17 mouse cellular contexts compared by ENCODE assay signal in the genomic region with DNA sequence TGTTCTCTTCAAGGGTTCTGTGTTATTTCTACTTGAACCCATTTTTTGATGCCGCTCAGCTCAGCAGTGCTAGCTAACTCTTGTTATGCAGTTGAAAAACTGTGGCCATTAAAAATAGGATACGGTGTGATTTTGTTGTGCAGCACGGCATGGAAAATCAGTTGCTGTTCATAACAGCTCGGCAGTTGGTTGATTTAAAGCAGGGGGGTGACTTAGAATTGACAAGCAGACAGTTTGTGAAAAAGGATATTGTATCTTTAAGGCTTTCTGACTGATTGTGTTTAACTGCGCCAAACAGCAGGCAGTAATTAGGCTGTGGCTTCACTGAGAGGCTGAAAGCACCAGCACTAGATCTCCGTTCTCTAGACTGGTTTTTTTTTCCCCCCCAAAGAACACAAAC.
DNase-seq lines count a peak whose midpoint lies in the region; ATAC-seq lines count a peak whose summit lies in the region.
"Had no signal": no experiment of that assay in that cellular context is flagged by ENCODE, and none has a peak within 500 bp of the region (broad histone marks: within the 10 kb centered on the region; RNA-seq: fewer than 3 reads in every experiment).

No protein-coding gene starts in this region.

- H3K4me2 ChIP-seq in midbrain, embryonic 13.5 days (replicated peaks): peak overlapping the region; percentile 9; the same call in 1 of the 2 replicates
- peak overlapping the region; percentile 18 for H3K4me2 ChIP-seq in forebrain, embryonic 14.5 days (ENCODE audit: low read length)
- H3K4me2 ChIP-seq in midbrain, embryonic 14.5 days (ENCODE audit: low read length): peak overlapping the region; percentile 31

- H3K9me3 ChIP-seq in midbrain, embryonic 13.5 days: no peaks in the 10 kb centered on the region
- no peaks in the 10 kb centered on the region for H3K9me3 ChIP-seq in midbrain, embryonic 10.5 days (replicated peaks)
- no peaks in the 10 kb centered on the region for H3K9me3 ChIP-seq in forebrain, embryonic 14.5 days (replicated peaks; ENCODE audit: control insufficient read depth, low read length)
- no peaks in the 10 kb centered on the region for H3K9me3 ChIP-seq in midbrain, embryonic 14.5 days (ENCODE audit: control insufficient read depth, low read length)
- H3K9me3 ChIP-seq: limb, embryonic 10.5 days had no signal

- 0 out of 2 replicates have a peak, but pooled peaks have one; percentile 29 for ATAC-seq in midbrain, embryonic 13.5 days
- peak; percentile 76 for ATAC-seq in forebrain, embryonic 14.5 days
- no peak for ATAC-seq in midbrain, embryonic 14.5 days (ENCODE audit: low FRiP score, low TSS enrichment)
- ATAC-seq: activated CD4-positive, CD25-positive, alpha-beta regulatory T cell, adult 4 months; intestine, embryonic 16.5 days had no signal

- WGBS in midbrain, embryonic 13.5 days: 27% methylated on average over 6 of the region's 6 CpGs
- 66% methylated on average over 6 of the region's 6 CpGs for WGBS in midbrain, embryonic 10.5 days
- WGBS in forebrain, embryonic 14.5 days: 13% methylated on average over 6 of the region's 6 CpGs
- 29% methylated on average over 6 of the region's 6 CpGs for WGBS in midbrain, embryonic 14.5 days

- H3K36me3 ChIP-seq in midbrain, embryonic 13.5 days: no peaks in the 10 kb centered on the region
- H3K36me3 ChIP-seq in midbrain, embryonic 10.5 days: no peaks in the 10 kb centered on the region
- no peaks in the 10 kb centered on the region for H3K36me3 ChIP-seq in forebrain, embryonic 14.5 days (ENCODE audit: control insufficient read depth, insufficient read depth, low read length)
- H3K36me3 ChIP-seq in midbrain, embryonic 14.5 days (ENCODE audit: control insufficient read depth, insufficient read depth, low read length): no peaks in the 10 kb centered on the region
- H3K36me3 ChIP-seq: limb, embryonic 10.5 days had no signal

- intact Hi-C loops in heart, postnatal 36 days (cut with DNase I): no loop called here
- intact Hi-C loops in gastrocnemius, postnatal 14 days (cut with DNase I; ENCODE audit: low total_unique reads): no loop called here

- no peak for DNase-seq in midbrain, embryonic 10.5 days (ENCODE audit: low spot score)
- peak; percentile 73 for DNase-seq in forebrain, embryonic 14.5 days (ENCODE audit: low spot score)
- DNase-seq in midbrain, embryonic 14.5 days: peak; percentile 43
- DNase-seq in gastrocnemius, postnatal 25 days: no peak
- DNase-seq in heart, postnatal 36 days: no peak
- DNase-seq in gastrocnemius, postnatal 14 days: no peak
- DNase-seq: cerebellum, adult 8-10 months; heart, adult 2 months; kidney, postnatal 14 days; lung, postnatal 10 days; right cerebral cortex, postnatal 14 days had no signal

- peaks cover 23% of the 10 kb centered on the region for H3K4me1 ChIP-seq in midbrain, embryonic 13.5 days (replicated peaks)
- no peaks in the 10 kb centered on the region; the same call in 1 of the 2 replicates for H3K4me1 ChIP-seq in midbrain, embryonic 10.5 days
- peaks cover 4% of the 10 kb centered on the region; the same call in 1 of the 2 replicates for H3K4me1 ChIP-seq in forebrain, embryonic 14.5 days (ENCODE audit: control insufficient read depth, insufficient read depth, low read length)
- peaks cover 18% of the 10 kb centered on the region for H3K4me1 ChIP-seq in midbrain, embryonic 14.5 days (ENCODE audit: control insufficient read depth, insufficient read depth, low read length)
- H3K4me1 ChIP-seq: limb, embryonic 10.5 days had no signal

- peak overlapping the region; percentile 23; the same call in 1 of the 2 replicates for H3K9ac ChIP-seq in midbrain, embryonic 13.5 days (replicated peaks)
- no peak overlapping the region for H3K9ac ChIP-seq in forebrain, embryonic 14.5 days (ENCODE audit: low read length)
- no peak overlapping the region for H3K9ac ChIP-seq in midbrain, embryonic 14.5 days (replicated peaks; ENCODE audit: low read length)
- H3K9ac ChIP-seq: liver, embryonic 14.5 days had no signal

- peak overlapping the region; percentile 72; the same call in 1 of the 2 replicates for H3K27ac ChIP-seq in midbrain, embryonic 13.5 days
- no peak overlapping the region for H3K27ac ChIP-seq in midbrain, embryonic 10.5 days (replicated peaks)
- no peak overlapping the region; the same call in 1 of the 2 replicates for H3K27ac ChIP-seq in forebrain, embryonic 14.5 days (ENCODE audit: low read depth, low read length)
- H3K27ac ChIP-seq in midbrain, embryonic 14.5 days (replicated peaks; ENCODE audit: low read depth, low read length): peak overlapping the region; percentile 66
- H3K27ac ChIP-seq: heart, adult 2 months; limb, embryonic 10.5 days; liver, embryonic 14.5 days had no signal

- no peaks in the 10 kb centered on the region for H3K27me3 ChIP-seq in midbrain, embryonic 13.5 days
- no peaks in the 10 kb centered on the region for H3K27me3 ChIP-seq in midbrain, embryonic 10.5 days (ENCODE audit: low read depth, poor library complexity, severe bottlenecking)
- no peaks in the 10 kb centered on the region for H3K27me3 ChIP-seq in forebrain, embryonic 14.5 days (replicated peaks; ENCODE audit: control insufficient read depth, insufficient read depth, low read length)
- H3K27me3 ChIP-seq in midbrain, embryonic 14.5 days (ENCODE audit: control insufficient read depth, insufficient read depth, low read length): no peaks in the 10 kb centered on the region
- H3K27me3 ChIP-seq: CH12.LX had no signal

- H3K4me3 ChIP-seq in midbrain, embryonic 13.5 days (replicated peaks): no peak overlapping the region
- no peak overlapping the region for H3K4me3 ChIP-seq in midbrain, embryonic 10.5 days
- H3K4me3 ChIP-seq in forebrain, embryonic 14.5 days (ENCODE audit: low read depth, low read length): no peak overlapping the region
- H3K4me3 ChIP-seq in midbrain, embryonic 14.5 days (replicated peaks; ENCODE audit: low read depth, low read length): no peak overlapping the region
- H3K4me3 ChIP-seq: heart, adult 2 months; limb, embryonic 10.5 days had no signal

Comparison
In these comparisons a context has a peak if more than half of its experiments do, and no peak if none do; other contexts are left out.
1. H3K27ac ChIP-seq: peak in midbrain, embryonic 13.5 days (single experiment) and midbrain, embryonic 14.5 days (single experiment); none in midbrain, embryonic 10.5 days (single experiment) and forebrain, embryonic 14.5 days (single experiment).
2. DNase-seq: peak in forebrain, embryonic 14.5 days (single experiment) and midbrain, embryonic 14.5 days (single experiment); none in midbrain, embryonic 10.5 days (single experiment), gastrocnemius, postnatal 25 days (single experiment), heart, postnatal 36 days (0 of 2) and gastrocnemius, postnatal 14 days (single experiment).
3. Peak in every context shown above with its lines, with median percentiles within 50 percentile points of each other: H3K4me2 ChIP-seq.